Mouse (Mus musculus) hindbrain, embryonic 13.5 days (tissue): ENCODE results near the gene Hs3st1. TPM values are rescaled to one million over a fixed set of nuclear protein-coding genes. Genes with fewer than 3 reads are reported as not detected.
"Not testable (repeated sequence)": the region's sequence is repeated elsewhere in the genome, so short reads cannot be mapped to it uniquely, and the experiment has no call there.

ENCODE experiments used
- ATAC-seq: fragments of 200-750 bp; cut with Nextera tagmentation; 2 replicates; pipeline ENCODE4 v1.8.0; 2017; ENCODE audit warnings: moderate TSS enrichment; ENCODE audit not compliant: low FRiP score
- H3K27ac ChIP-seq: fragments of 300-500 bp; sonication (generic); 2 replicates; pipeline ENCODE4 v1.5.1; 2015; ENCODE audit warnings: inconsistent platforms, mild to moderate bottlenecking, moderate library complexity
- H3K27me3 ChIP-seq: fragments of 300-500 bp; sonication (generic); 2 replicates; pipeline ENCODE4 v1.6.1; 2015; ENCODE audit warnings: mild to moderate bottlenecking, inconsistent platforms
- H3K36me3 ChIP-seq: fragments of 300-500 bp; sonication (generic); 2 replicates; pipeline ENCODE4 v1.6.1; 2015; ENCODE audit warnings: mild to moderate bottlenecking, inconsistent platforms
- H3K4me1 ChIP-seq: fragments of 300-500 bp; sonication (generic); replicated peaks from 2 replicates; pipeline ENCODE4 v1.6.1; 2015; ENCODE audit warnings: inconsistent platforms
- H3K4me2 ChIP-seq: fragments of 300-500 bp; sonication (generic); 2 replicates; pipeline ENCODE4 v1.6.1; 2015; ENCODE audit warnings: inconsistent platforms, mild to moderate bottlenecking, moderate library complexity
- H3K4me3 ChIP-seq: fragments of 300-500 bp; sonication (generic); 2 replicates; pipeline ENCODE4 v1.5.1; 2015; ENCODE audit warnings: mild to moderate bottlenecking, inconsistent platforms
- H3K9ac ChIP-seq: fragments of 300-500 bp; sonication (generic); 2 replicates; pipeline ENCODE4 v1.6.1; 2015; ENCODE audit warnings: mild to moderate bottlenecking, inconsistent platforms
- H3K9me3 ChIP-seq: fragments of 300-500 bp; sonication (generic); 2 replicates; pipeline ENCODE4 v1.6.1; 2016; ENCODE audit warnings: inconsistent platforms
- WGBS: fragments of 180-500 bp; shearing (Covaris S2); methylation state at CpG from one replicate; pipeline ENCODE4 v1.1.7; 2015; 5-methylcytosine and 5-hydroxymethylcytosine counted together
- polyA plus RNA-seq: library from polyadenylated mRNA; unstranded; fragments of >200 nt; fragmentation: Nextera tagmentation; extraction: Ambion mirVana; gene quantifications from 2 replicates; pipeline ENCODE4 v1.2.1, GENCODE M21; 2015

Hs3st1 gene
- 23.9 and 27.4 TPM in 2 replicates for polyA plus RNA-seq

- 95% methylated on average over 15 of the region's 15 CpGs for WGBS
- not testable (repeated sequence) for H3K27me3 ChIP-seq, H3K4me1 ChIP-seq, H3K36me3 ChIP-seq, H3K9ac ChIP-seq, H3K4me3 ChIP-seq, H3K9me3 ChIP-seq, H3K4me2 ChIP-seq, ATAC-seq, H3K27ac ChIP-seq
Observed at GRCm38 (mm10) chr5:39755375-39755774, at the start of gene Hs3st1. Hs3st1 (minus strand) TSS chr5:39755475.

- Histone ChIP-seq H3K9ac (no peak overlapping the region), H3K27me3 (no peaks in the 10 kb centered on the region), H3K4me2 (no peak overlapping the region), H3K36me3 (no peaks in the 10 kb centered on the region), H3K9me3 (no peaks in the 10 kb centered on the region), H3K4me3 (no peak overlapping the region), H3K4me1 (no peaks in the 10 kb centered on the region), H3K27ac (no peak overlapping the region)
- 85% methylated on average over 5 of the region's 5 CpGs for WGBS
- no peak for ATAC-seq
Observed at GRCm38 (mm10) chr5:39804663-39805062, 49.4 kb upstream of the Hs3st1 start.

DNA sequence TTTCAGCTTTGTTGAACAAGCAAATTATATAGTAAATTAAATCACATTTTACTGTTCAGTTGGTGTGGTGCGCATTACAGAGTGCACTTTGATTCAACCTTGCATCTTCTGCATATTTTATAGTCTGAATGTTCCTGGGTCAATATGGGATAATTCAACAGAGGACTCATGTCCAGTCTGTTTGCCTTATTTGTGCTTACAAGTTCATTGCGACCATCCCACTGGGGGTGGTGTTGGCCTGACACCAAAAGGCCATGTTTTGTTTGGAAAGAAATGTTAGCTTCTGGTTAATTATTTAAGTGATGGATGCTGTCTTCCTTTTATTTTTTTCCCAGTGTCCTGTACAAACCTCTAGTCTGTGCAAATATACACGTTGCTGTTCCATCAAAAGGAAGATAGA is 48.7 kb upstream of the Hs3st1 start:
- Histone ChIP-seq H3K4me3 (no peak overlapping the region), H3K27ac (no peak overlapping the region), H3K36me3 (no peaks in the 10 kb centered on the region), H3K27me3 (no peaks in the 10 kb centered on the region), H3K4me1 (no peaks in the 10 kb centered on the region), H3K4me2 (no peak overlapping the region), H3K9ac (no peak overlapping the region), H3K9me3 (no peaks in the 10 kb centered on the region)
- no peak for ATAC-seq
- 80% methylated on average over 3 of the region's 3 CpGs for WGBS

- Histone ChIP-seq H3K4me1 (no peaks in the 10 kb centered on the region), H3K4me2 (no peak overlapping the region), H3K27me3 (no peaks in the 10 kb centered on the region), H3K36me3 (no peaks in the 10 kb centered on the region), H3K9me3 (no peaks in the 10 kb centered on the region), H3K27ac (no peak overlapping the region), H3K9ac (no peak overlapping the region), H3K4me3 (no peak overlapping the region)
- 76% methylated on average over 3 of the region's 3 CpGs for WGBS
- ATAC-seq: no peak
Observed at GRCm38 (mm10) chr5:39803457-39803856, 48.2 kb upstream of the Hs3st1 start.

- Histone ChIP-seq H3K9me3 (no peaks in the 10 kb centered on the region), H3K36me3 (no peaks in the 10 kb centered on the region), H3K27me3 (no peaks in the 10 kb centered on the region), H3K9ac (no peak overlapping the region), H3K4me2 (no peak overlapping the region), H3K27ac (no peak overlapping the region), H3K4me3 (no peak overlapping the region), H3K4me1 (no peaks in the 10 kb centered on the region)
- 65% methylated on average over 3 of the region's 3 CpGs for WGBS
- no peak for ATAC-seq
Observed at GRCm38 (mm10) chr5:39802110-39802509, 46.8 kb upstream of the Hs3st1 start.

DNA sequence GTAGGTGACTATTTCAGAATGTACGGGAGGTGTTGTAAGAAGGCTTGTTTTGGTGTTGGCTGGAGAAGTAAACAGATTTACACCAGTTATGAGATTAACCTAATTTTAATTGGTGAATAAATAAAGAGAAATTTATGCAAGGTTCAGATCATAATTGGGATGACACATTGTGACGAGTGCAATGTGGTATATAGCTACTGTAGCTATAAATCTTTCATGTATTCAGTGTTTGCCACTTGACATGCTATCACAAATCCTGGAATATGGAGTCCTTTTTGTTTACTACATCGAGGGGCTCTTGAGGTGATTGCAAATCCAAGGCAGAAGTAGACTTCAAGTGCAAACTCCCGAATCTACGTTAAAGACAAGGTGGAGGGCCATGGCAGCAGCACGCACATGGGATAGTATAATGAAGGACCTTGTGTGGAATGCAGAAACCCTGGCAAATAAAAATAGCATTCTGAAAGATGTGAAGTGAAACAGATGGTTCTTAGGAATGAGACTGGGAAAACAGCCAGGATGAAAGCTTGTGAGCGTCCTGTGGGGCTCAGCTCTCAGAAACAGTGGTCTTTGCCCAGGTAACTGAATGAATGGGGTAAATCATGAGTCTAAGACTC is 21.9 kb upstream of the Hs3st1 start:
- H3K9me3 ChIP-seq: no peaks in the 10 kb centered on the region
- no peak overlapping the region for H3K9ac ChIP-seq
- no peak for ATAC-seq
- H3K4me1 ChIP-seq: no peaks in the 10 kb centered on the region
- no peak overlapping the region for H3K27ac ChIP-seq
- no peak overlapping the region for H3K4me2 ChIP-seq
- no peaks in the 10 kb centered on the region for H3K27me3 ChIP-seq
- no peak overlapping the region for H3K4me3 ChIP-seq
- H3K36me3 ChIP-seq: no peaks in the 10 kb centered on the region
- WGBS: 86% methylated on average over 7 of the region's 7 CpGs

GRCm38 (mm10) chr5:39771680-39772348 is 16.5 kb upstream of the Hs3st1 start:
- ATAC-seq: no peak

DNA sequence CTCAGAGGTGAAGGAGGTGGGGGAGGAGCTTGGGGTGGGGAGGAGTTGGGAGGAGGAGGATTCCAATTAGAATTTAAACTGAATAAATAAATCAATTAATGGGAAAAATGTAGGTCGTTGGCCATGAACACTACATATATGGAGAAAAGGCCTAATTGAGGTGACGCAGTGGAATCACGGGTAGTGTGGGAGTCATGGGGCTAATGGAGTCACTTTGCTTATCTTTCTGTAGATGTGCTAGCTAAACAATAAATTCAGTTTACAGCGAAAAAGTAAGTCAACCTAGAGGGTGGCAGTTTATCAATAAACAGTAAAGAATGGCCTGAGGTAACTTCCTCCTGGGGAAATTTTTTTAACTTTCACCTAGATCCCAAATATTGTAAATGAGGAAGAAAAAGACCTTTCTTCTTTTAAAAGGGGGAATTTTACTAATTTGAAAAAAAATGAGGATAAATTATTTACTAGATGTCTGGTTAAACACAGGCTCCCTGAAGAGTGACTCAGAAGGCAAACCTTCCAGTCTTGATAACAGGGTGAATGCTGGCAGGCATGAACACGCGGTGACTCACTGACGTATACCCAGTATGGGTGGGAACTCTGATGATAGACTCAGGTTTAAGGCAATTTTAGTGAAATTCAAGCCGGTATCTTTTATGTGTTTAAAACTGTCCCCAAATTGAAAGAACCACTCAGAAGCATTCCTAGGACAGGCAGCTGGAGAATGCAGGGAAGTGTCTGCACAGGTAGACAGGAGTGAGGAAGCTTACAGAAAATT is 6.6 kb upstream of the Hs3st1 start:
- Histone ChIP-seq H3K4me3 (no peak overlapping the region), H3K36me3 (no peaks in the 10 kb centered on the region)
- no peak for ATAC-seq

More at GRCm38 (mm10) chr5:39771680-39772348, 16.5 kb upstream of the Hs3st1 start:
- H3K9me3 ChIP-seq: no peaks in the 10 kb centered on the region
- WGBS: 23% methylated on average over 5 of the region's 5 CpGs
- no peak overlapping the region for H3K4me2 ChIP-seq
- no peak overlapping the region for H3K27ac ChIP-seq
- H3K9ac ChIP-seq: no peak overlapping the region
- H3K4me3 ChIP-seq: no peak overlapping the region
- no peaks in the 10 kb centered on the region for H3K4me1 ChIP-seq
- H3K36me3 ChIP-seq: no peaks in the 10 kb centered on the region
- H3K27me3 ChIP-seq: no peaks in the 10 kb centered on the region

GRCm38 (mm10) chr5:39758890-39759475 is 3.7 kb upstream of the Hs3st1 start:
- no peaks in the 10 kb centered on the region for H3K36me3 ChIP-seq
- H3K9ac ChIP-seq: no peak overlapping the region
- no peak overlapping the region for H3K4me3 ChIP-seq
- H3K27me3 ChIP-seq: no peaks in the 10 kb centered on the region
- no peaks in the 10 kb centered on the region for H3K4me1 ChIP-seq
- no peaks in the 10 kb centered on the region for H3K9me3 ChIP-seq
- no peak overlapping the region for H3K4me2 ChIP-seq
- WGBS: 87% methylated on average over 2 of the region's 2 CpGs
- ATAC-seq: no peak
- H3K27ac ChIP-seq: no peak overlapping the region

More for the DNA sequence above, 6.6 kb upstream of the Hs3st1 start:
- 92% methylated on average over 8 of the region's 8 CpGs for WGBS
- Histone ChIP-seq H3K9me3 (no peaks in the 10 kb centered on the region), H3K27me3 (no peaks in the 10 kb centered on the region), H3K9ac (no peak overlapping the region), H3K4me1 (no peaks in the 10 kb centered on the region), H3K27ac (no peak overlapping the region), H3K4me2 (no peak overlapping the region)

DNA sequence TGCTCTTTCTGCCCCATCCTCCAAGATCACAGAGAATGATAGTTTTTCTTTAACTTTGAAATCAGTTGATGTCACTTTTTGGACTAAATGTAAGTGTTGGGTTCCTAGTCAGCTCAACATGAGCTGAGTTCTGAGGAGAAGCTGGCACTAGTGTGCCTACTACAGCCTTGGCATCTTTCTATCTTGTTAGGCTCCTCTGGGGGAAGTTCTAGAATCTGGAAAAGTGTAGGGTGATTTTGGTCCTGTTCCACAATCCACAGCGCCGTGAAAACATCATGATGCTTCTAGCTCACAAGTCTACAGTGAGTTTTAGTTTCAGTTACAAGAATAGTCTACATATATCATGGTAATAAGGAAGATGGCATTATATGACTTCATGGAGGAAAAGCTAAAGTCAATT is 18.4 kb downstream of the Hs3st1 start:
- Histone ChIP-seq H3K4me2 (no peak overlapping the region), H3K9ac (no peak overlapping the region), H3K4me3 (no peak overlapping the region), H3K27me3 (no peaks in the 10 kb centered on the region), H3K36me3 (no peaks in the 10 kb centered on the region), H3K4me1 (no peaks in the 10 kb centered on the region), H3K27ac (no peak overlapping the region), H3K9me3 (no peaks in the 10 kb centered on the region)
- 91% methylated on average over 2 of the region's 2 CpGs for WGBS
- no peak for ATAC-seq

DNA sequence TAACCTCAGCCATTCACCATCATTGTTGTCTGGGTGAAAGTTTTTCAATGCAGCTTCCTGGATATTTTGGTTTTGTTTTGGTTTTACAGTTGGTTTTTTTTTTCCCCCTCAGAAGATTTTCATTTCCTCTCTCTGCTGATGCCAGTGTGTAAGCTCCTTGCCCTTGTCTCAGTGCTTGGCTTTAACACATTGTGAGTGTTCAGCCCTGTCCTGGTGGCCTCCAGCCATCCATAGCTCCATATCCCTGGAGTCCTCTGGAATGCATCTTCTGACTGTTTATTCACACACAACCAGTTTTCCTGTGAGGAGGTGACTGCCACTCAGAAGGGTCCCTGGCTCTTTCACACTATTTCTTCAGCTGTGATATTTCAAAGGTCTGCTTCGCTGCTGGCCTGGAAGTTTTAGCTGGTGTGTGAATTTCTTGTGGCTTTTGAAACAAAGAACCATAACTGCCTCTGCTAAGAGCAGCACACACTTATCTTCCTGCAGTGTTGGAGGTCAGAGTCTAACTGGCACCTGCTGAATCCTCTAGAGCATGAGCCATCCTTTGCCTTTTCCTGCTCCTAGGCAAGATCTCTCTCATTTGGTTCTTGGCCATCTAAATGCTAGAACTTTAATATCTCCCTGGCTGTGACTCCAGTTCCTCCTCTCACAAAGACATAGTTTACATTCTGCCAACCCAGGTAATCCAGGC is 21.4 kb downstream of the Hs3st1 start:
- 76% methylated on average over 1 of the region's 1 CpGs for WGBS
- ATAC-seq: no peak
- Histone ChIP-seq H3K36me3 (no peaks in the 10 kb centered on the region), H3K27ac (no peak overlapping the region), H3K4me1 (no peaks in the 10 kb centered on the region), H3K9me3 (no peaks in the 10 kb centered on the region), H3K4me3 (no peak overlapping the region), H3K9ac (no peak overlapping the region), H3K4me2 (no peak overlapping the region), H3K27me3 (no peaks in the 10 kb centered on the region)
